Mouse (Mus musculus): ENCODE results near the gene Sytl3. TPM values are rescaled to one million over a fixed set of nuclear protein-coding genes. Genes with fewer than 3 reads are reported as not detected.
"Not testable (repeated sequence)": the region's sequence is repeated elsewhere in the genome, so short reads cannot be mapped to it uniquely, and the experiment has no call there.

Gene Sytl3
- total RNA-seq, 2 experiments from 2014 or later, result not detected

DNA sequence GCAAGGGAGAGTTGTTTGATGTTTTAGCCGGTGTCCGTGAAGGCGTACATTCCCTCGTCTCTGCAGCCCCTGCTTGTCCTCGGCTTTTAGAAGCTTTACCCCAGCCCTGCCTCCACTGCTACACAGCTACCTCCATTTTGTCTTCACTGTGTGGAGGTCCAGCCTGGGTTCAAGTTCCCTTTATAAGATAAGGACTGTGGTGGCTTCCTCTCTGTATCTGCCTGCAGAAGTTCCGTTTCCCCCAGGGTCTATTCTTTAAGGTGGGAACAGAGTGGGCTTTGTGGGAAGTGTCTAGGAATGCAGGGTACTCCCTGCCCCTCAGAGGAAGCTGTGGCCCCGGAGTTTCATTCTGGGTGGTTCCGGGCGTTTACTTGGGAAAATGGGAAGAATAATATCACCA is 36.8 kb downstream of the Sytl3 start:
- not testable (repeated sequence) for DNase-seq

DNA sequence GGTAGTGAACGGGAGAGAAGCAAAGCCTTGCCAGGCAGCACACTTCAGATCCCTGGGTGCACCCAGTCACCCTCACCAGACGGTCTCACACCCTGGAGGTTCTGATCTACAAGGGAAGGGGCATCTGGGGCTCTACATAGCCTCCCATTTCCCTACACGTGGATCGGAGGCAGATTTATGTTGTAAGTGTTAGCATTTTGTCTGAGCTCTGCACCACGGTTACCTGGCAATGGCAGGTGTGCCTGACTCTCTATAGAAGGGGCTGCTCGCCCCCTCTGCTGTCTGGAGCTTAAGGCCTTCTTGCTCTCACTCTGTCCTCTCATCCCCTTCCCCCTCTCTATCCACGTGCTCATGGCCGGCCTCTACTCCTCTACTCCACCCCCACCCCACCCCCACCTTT is 37.6 kb downstream of the Sytl3 start:
- DNase-seq, result not testable (repeated sequence)

DNA sequence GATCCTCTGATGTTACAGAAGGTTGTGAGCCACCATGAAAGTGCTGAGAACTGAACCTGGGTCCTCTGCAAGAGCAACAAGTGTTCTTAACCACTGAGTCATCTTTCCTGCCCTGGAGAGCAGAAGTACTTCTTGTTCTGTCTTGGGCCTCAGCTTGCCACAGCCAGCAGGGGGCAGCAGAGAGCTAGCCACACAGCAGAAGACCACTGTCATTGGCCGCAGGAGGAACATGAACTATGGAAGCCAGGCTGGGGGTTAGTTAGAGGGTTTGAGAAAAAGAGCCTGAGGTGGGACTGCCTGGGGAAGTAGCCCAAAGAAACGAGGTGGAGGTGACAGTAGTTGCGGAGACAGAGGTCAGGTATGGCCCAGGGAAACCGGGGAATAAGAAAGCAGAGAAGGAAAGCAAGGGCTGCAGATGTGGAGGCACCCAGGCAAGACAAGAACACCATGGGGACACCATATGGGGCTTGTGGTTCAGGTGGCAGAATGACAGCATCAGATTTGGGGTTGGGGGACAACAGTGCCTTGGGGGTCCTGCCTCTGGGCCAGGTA is 38.4 kb downstream of the Sytl3 start:
- peak; percentile 48 for DNase-seq

DNA sequence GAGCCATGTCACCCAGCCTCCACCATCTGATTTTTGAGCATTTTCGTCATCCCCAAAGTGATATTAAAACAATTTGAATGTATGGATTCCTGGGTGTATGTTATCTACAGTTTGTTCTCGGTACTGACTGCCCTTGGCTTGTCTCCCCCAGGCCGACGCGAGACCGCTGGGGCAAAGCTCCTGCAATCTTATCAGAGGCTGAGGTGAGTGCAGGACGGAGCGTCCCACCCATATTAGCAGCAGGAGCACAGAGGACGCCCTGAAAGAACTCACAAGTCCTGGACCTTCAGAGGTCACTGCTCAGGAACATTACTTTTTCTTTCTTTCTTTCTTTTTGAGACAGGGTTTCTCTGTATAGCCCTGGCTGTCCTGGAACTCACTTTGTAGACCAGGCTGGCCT is 40.6 kb downstream of the Sytl3 start:
- not testable (repeated sequence) for DNase-seq

DNA sequence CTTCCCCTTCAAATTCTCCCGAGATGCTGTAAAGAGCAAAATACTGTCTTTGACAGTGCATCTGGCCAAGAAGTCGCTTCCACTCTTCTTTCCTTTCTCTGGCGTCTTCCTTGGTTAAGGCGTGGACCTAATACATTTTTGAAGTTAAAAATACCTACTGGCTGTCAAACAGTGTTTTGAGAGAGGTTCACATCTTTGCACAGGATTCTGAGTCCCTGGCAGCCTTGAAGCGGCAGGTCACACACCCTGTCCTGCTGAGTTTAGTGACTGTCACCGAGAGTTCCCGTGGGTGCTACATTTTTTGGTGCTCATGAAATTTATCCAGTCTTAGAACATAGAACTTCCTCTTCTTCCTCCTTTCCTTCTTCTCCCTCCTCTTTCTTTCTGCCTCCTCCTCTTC is 41.2 kb downstream of the Sytl3 start:
- DNase-seq, result not testable (repeated sequence)

DNA sequence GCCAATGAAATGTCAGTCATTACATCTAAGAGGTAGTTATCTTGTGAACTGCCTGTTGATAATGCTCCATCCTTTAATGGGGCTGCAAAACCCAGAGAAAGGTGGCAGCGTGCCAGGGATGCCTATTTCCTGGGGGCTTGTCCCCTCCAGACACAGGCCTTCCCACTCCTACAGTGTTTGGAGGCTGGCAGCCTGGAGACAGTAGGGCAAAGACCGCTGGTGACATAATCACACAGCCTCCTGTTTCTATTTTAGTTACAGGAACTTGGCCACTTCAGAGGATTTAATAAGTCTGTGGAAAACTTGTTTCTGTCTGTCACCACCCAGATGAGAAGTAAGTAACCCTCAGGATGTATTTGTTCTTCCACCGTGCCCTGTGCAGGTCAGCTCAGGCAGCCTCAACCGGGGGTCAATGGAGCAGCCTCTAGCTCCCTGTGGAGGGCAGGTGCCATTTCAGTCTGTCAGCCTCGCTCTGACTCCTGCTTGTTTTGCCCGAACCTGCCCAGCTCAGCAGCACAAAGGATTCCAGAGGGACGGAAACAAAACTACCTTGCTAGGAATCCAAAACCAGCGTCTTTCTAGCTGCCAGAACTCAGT is 43.8 kb downstream of the Sytl3 start:
- not testable (repeated sequence) for DNase-seq

DNA sequence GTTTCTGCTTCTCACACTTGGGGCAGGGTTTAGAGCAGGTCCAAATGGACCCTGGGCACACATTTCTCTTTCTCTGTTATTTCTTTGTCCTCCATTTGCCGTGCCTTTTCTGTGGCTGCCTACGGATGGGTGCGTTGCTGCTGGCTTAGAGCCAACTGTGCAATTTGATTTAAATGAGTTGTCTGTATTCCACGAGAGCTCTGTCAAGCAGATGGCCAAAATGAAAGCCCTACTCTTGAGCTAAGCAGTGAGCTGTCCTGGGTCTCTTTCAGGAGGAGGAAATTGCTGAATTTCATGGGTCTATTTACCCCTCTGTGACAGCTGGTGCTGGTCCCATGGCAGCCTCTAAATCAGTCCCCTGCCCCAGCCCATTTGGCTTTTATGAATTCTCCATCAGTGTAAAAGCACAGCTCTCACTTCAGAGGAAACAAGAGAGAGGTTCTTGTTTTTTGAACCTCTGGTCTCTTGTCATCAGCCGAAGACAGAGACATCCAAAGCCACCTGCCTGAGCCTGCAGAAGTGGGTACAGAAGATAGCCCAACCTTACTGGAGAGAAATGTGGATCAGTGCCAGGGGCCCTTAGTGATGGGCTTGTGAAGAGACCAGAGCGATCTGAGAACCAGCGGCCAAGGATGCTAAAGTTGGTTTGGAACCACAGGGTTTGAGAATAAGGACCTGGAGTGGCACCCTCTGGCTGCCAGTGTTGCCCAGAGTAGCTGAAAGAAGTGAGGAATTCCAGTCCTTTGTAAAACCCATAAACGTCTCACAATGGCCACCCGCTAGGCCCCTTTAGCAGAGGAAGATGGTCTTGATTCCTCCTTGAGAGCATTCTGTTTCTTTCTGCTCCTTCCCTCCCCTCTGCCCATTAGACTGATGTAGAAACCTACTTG is 44.7 kb downstream of the Sytl3 start:
- not testable (repeated sequence) for DNase-seq

DNA sequence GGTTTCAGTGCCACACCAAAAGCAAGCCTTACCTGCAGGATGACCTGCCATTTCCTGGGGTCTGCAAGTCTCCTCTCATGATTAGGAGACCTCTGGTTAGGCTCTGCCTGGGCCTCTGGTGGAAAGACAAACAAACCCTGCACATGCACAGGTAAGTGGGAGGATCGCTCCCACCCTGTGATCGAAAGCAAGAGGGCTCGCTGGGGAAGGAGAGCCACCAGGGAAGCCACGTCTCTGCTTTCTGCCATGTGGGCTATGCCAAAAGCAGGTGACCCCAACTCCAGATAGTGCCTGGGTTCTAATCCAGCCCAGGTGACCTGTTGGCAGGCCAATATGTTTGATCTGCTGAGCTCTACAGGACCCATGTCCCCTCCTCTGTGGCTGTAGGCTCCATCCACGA is 47.6 kb downstream of the Sytl3 start:
- not testable (repeated sequence) for DNase-seq

DNA sequence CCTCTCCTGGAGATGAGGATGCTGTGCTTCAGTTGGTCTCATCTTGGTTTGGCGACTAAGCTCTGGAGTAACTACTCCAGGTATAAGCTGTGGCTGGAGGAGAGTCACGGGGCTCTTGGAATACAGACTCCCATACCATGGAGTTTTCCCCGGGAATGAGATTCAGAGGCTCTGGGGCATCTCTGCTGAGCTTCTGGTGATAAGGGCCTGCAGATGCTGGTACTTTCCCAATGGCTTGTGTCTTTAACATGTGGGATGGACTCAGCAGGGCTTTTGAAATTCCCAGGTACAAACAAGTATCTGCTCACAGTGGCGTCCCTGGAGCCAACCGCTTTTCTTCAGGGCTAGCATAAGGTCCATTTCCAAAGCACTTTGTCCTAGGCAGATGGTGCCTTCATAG is 48.5 kb downstream of the Sytl3 start:
- DNase-seq, result not testable (repeated sequence)

DNA sequence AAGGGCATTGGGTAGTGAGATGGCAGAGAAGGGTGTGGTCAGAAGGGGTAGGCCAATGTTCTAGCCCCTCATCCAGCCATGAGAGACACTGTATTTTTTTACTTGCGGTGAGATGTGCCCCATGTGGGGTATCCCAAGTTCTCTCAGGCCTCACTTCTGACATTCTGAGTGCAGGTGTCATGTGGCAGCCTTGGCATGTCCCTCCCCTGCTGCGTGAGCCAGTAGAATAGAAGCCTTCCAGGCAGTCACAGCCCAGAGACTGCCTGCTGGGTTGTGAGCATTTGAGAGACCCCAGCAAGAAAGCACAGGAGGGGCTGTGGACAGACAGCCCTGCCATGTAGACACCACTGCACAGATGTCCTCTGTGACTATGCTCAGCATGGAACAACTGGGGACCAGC is 49.3 kb downstream of the Sytl3 start:
- not testable (repeated sequence) for DNase-seq

DNA sequence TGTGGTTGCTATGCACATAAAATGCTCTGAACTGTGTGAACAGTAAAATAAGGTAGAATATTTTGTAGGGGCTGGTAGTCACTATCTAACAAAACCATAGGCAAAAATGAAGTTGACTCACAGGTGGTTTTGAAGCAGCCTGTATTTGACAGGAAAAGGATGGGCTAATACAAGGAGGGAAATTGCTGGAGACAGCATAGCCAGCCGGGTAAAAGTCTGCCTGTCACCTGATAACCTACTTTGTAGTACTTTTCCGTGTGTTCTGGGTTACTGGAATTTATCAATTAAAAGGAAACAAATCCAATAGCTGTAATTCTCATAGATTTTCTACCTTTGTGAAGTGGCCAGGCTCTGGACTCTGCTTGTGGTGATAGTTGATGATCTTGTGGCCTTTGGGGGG is 54.6 kb downstream of the Sytl3 start:
- not testable (repeated sequence) for DNase-seq

DNA sequence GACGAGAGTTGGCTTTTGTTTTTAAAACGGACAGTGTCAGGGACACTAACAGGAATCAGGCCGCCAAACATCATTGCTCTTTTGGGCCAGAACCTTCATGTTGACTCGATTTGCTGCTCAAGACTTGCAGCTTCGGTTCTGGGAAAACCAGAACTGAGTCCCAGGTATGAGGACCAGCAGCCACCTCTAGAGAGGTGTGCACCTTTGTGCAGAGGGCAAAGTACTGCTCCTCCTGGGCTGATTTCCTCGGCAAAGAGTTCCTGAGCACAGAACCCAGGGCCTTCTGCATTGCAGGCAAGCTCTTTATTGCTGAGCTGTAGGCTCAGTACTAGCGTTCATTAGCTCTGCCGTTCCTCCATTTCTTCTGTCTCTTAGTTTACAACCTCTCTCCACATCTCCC is 55.1 kb downstream of the Sytl3 start:
- not testable (repeated sequence) for DNase-seq

DNA sequence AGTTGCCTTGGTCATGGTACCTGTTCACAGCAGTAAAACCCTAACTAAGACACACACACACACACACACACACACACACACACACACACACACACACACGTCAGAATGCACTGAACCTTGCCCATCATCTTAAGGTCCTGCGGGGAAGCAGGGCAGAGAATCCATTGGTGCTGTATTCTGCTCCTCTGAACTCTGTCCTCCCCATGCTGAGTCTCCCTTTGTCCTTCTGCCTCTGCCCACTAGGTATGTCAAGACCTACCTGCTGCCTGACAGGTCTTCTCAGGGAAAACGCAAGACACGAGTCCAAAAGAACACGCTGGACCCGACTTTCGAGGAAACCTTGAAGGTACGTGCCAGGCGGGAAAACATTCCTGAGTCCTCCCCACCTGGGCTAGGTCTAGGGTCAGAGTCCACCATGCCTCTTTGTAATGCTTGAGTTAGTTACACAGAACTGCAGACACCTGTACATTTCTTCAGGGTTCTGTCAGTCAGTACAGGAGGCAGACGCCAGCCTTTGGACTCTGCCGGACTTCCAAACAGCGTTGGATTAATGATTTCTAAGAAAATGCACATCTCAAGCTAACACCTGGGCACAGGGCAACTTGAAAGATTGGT is 69.2 kb downstream of the Sytl3 start:
- DNase-seq, result no peak

DNA sequence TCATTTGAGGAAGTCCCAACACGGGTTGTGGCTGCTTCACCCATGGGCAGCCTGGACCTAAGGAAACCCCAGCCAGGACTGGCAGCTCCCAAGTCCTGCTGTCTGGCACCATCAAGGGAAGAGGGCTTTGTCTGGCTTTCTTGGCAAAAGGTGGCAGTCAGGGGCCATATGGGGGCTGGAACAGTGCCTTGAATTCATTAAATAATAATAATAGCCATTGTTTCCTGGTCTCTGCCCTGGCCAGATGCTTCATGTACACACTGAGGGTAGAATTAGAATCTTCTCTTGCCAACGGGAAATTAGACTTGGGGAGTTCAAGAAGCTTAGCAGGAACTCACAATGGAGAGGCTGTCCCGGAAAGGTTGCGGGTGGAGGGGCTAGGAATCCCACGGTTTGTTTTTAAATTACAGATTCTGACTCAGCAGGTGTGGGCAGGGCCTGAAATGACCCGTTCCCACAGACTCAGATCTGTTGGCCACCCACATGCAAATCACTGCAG is 70.4 kb downstream of the Sytl3 start:
- no peak for DNase-seq

DNA sequence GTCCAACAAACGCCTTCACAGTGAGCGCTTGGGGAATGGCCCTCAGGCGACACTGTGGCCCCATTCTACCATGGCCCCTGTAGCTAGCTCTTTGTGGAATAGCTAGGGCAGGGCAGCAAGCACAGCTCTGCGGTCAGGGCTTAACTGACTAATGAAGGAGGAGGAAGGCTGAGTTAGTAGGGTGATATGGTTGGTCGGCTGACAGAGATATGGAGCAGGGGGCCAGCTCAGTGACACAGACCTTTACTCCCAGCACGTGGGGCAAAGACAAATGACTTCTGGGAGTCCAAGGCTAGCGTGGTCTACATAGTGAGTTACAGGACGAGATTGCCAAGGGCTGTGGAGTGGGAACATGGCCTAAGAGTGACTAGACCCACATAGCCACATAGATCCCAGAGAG is 72.2 kb downstream of the Sytl3 start:
- DNase-seq, result no peak

DNA sequence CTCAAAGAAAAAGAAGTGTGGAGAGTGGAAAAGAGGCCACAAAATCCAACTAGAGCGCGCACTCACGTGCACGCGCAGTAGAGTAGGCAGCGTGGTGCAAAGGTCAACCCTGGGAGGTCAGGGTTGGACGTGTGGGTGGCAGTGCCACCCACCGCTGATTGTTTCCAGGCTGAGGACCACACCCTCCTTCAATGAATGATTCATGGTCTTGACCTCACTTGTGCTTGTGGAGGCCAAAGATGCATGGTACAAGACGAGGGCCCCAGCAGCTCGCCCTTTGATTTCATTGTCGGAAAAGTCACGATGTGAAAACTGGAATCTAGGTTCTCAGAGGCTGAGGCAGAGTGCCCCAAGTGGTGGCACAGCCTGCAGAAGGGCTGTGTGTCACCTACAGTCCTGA is 72.7 kb downstream of the Sytl3 start:
- DNase-seq, result no peak

DNA sequence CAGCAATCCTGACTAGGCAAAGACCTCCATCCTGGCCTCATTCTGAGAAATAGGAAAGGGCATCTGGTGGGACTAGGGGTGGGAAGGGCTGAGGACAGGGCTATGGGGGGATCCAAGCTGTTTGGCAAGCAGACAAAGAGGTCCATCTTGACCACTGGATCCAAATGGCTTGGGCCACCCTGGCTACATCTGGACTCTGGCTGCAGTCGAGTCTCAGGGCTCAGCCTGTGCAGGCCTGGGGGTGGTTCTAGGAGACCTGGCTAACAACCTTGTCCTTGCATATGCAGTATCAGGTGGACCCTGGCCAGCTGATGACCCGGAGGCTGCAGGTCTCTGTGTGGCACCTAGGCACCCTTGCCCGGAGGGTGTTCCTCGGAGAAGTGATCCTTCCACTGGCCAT is 73.8 kb downstream of the Sytl3 start:
- no peak for DNase-seq

DNA sequence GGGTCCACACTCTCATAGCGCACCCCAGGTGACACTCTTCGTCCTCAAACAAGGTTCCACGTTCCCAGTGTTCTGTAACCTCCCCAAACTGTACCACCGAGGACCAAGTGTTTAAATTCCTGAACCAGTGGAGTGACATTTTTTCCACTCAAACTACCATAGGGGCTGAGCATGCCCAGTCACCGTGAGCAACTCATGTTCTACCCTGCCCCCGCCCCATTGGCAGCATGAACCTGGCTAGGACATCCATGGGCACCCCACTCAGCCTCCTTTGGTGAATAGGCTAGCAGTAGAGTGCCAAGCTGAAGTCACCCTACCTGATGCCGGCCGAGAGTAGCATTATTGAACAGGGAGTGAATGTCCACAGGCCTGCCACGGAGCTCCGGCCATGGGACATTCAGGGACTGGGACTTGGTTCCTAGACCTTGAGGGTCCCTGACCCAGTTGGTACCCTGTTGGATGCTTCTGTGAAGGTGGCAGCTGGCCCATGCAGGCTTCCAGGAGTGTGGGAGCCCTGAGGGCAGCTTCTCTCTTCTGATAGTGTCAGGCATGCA is 74.5 kb downstream of the Sytl3 start:
- DNase-seq, result no peak

DNA sequence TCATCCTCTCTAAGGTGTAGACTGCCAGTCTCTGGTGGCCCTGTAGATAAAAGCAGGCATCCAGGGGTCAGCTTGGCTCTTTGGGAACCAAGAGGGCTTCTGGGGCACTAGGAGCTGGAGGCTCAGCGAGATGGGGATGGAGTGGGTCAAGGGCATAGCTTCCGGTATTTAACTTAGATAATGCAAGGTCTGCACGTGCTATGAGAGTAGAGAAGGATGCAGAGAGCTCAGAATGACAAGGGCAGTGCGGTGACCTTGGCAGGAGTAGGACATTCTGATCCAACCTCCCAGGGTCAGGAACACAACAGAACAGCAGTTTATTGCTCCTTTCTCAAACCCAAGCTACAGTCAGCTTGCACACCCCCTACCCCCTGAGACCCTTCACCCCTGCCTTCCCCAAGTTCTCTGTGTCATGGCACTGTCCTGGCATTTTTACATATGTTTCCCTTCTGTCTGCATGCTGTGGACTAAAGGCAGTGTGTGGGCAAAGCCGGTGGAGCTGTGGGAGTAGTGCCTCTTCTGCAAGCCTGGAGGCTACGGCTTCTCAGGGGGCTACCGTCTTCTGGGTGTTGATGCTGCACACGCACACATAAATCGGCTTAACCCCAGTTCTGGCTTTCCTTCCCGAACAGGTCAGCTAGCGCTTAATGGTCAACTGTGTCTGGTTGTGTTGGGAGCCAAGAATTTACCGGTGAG is 76.0 kb downstream of the Sytl3 start:
- no peak for DNase-seq

DNA sequence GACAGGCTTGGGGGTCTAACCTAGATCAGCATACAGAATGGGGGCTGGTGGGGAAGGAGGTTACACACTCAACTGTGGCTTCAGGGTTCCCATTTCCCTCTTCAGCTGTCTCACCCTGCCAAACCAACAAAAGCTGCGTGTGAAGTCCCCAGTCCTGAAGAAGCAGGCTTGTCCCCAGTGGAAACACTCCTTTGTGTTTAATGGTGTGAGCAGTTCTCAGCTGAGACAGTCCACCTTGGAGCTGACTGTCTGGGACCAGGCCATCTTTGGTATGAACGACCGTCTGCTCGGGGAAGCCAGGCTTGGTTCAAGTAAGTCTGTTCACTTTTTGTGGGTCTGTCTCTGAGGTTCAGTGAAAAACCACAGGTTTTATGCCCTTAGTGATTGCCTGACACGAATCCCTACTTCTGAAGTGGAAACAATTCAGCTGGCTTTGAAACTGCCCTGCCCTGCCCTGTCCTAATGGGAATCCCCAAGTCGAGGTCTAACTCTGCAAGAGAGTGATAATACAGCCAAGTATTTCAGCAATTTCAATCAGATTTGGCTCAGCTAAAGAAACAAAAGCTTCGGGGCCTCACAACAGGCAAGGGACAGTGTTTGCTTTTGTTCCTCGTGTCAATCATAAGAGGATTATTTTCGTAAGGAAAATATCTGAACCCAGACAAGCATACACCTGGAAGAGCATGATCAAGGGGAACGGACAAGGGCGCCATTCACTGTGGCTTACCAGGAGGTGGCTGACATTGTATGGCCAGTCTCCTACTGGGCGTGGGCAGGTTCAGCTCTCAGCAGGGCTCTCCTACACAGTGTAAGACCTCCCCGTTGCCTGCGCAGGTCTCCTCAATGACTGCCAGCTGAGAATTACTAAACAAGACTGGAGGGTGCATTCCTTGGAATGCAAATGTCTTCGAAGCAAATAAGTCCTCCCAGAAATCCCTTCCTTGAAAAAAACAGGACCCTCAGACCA is 77.7 kb downstream of the Sytl3 start:
- DNase-seq, result no peak

Data from layer of hippocampus, postnatal 36 days (tissue).